ENCODE assay signal across 8 mouse cellular contexts in the genomic region with DNA sequence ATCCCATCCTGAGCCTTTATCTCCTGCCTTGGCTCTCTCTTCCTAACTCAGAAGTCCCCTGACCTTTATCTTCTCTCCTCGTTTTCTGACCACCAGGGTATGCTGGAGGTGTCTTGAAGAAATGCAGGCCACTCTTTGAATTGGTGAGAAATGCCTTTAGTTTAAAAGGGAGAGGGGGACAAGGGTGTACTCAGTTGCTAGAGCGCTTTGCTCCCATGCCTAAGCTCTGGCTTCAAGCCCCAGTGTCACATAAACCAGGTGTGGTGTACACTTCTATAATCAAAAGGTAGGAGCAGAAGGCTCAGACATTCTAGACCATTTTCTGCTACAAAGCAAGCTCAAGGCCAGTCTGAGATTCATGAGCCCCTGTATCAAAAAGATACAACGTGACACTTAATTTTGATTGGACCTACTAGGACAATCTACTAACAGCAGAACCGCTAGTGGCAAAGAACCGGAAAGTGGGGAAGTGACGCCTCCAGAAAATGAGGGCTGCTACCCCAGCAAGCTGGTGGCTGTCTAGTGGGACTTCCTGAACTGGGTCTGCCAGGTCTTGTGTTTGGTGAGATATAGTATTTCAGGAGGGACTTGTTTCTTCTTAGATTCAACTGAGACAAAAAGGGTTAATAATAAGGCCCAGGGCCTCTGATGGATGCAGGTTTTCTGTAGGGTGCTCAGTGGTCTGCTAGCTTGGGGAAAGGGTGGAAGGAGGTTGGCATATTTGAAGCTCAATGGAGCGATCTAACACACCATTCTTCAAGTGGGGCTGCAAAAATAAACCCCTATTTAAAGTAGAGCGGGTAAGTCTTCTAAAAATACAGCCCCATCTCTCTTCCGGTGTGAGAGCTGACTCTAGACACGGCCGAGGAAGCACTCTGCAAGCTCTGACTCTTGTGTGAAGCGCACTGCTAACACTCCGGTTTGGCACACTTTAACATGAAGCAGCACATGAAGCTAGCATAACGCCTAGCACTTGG.
A peak's percentile ranks its signal among the peaks of the same experiment; 100 is the strongest.
DNase-seq lines count a peak whose midpoint lies in the region; ATAC-seq and TF ChIP-seq lines count a peak whose summit lies in the region.

No protein-coding gene starts in this region.

- ATAC-seq in forebrain, embryonic 14.5 days = no peak
- ATAC-seq in liver, embryonic 15.5 days (ENCODE audit: insufficient read depth) = no peak

- TF ChIP-seq CTCF in left cerebral cortex, adult 2 months (IDR thresholded peaks at IDR 0.05) = no peak; the same call in none of the 2 replicates

- intact Hi-C loops in left cerebral cortex, adult 2 months (cut with DNase I) = loop anchor here (2.0 to 5.0 kb wide), 2 partner anchors 73 to 574 kb away; partner anchors contain the start of gene Eml4
- intact Hi-C loops in left cerebral cortex, postnatal 36 days (cut with DNase I) = loop anchor here (2.0 to 10.0 kb wide), 3 partner anchors 73 to 354 kb away; partner anchors contain the start of genes Cox7a2l, Eml4 and Kcng3
- intact Hi-C loops in left cerebral cortex, postnatal 14 days (cut with DNase I) = loop anchor here (5.0 to 10.0 kb wide), 3 partner anchors 74 to 237 kb away; partner anchors contain the start of genes Cox7a2l and Eml4

- H3K9me3 ChIP-seq in forebrain, embryonic 14.5 days (replicated peaks; ENCODE audit: control insufficient read depth, low read length) = no peaks in the 10 kb centered on the region
- H3K9me3 ChIP-seq in liver, embryonic 15.5 days (replicated peaks) = no peaks in the 10 kb centered on the region

- peaks cover 6% of the 10 kb centered on the region; the same call in 1 of the 2 replicates for H3K4me1 ChIP-seq in forebrain, embryonic 14.5 days (ENCODE audit: control insufficient read depth, insufficient read depth, low read length)
- peaks cover 29% of the 10 kb centered on the region for H3K4me1 ChIP-seq in liver, embryonic 15.5 days (replicated peaks)

- WGBS in forebrain, embryonic 14.5 days = 72% methylated on average over 14 of the region's 14 CpGs
- WGBS in liver, embryonic 15.5 days (ENCODE audit: insufficient replicate concordance) = 16% methylated on average over 14 of the region's 14 CpGs

- H3K4me3 ChIP-seq in left cerebral cortex, adult 2 months = no peak overlapping the region
- no peak overlapping the region for H3K4me3 ChIP-seq in forebrain, embryonic 14.5 days (ENCODE audit: low read depth, low read length)
- no peak overlapping the region for H3K4me3 ChIP-seq in liver, embryonic 15.5 days (replicated peaks)

- H3K27me3 ChIP-seq in forebrain, embryonic 14.5 days (replicated peaks; ENCODE audit: control insufficient read depth, insufficient read depth, low read length) = no peaks in the 10 kb centered on the region
- H3K27me3 ChIP-seq in liver, embryonic 15.5 days = peaks cover 58% of the 10 kb centered on the region

- no peak for DNase-seq in left cerebral cortex, adult 2 months (ENCODE audit: extremely low spot score in 1 of 2, low spot score in 2 of 2)
- DNase-seq in left cerebral cortex, postnatal 36 days (ENCODE audit: low spot score in 2 of 2) = no peak
- no peak for DNase-seq in forebrain, embryonic 14.5 days (ENCODE audit: low spot score)
- DNase-seq in spleen, postnatal 10 days (ENCODE audit: low spot score in 2 of 2) = peak; percentile 17 to 51
- DNase-seq in embryo, embryonic 9.5 days (ENCODE audit: extremely low spot score) = no peak
- DNase-seq in left cerebral cortex, postnatal 14 days (ENCODE audit: low spot score in 2 of 2) = no peak
- no peak for DNase-seq in left cerebral cortex, adult 9 months (ENCODE audit: low spot score in 2 of 2)

- H3K9ac ChIP-seq in forebrain, embryonic 14.5 days (ENCODE audit: low read length) = no peak overlapping the region; the same call in 1 of the 2 replicates
- no peak overlapping the region for H3K9ac ChIP-seq in liver, embryonic 15.5 days

- H3K4me2 ChIP-seq in forebrain, embryonic 14.5 days (ENCODE audit: low read length) = peak overlapping the region; percentile 37; the same call in 1 of the 2 replicates
- H3K4me2 ChIP-seq in liver, embryonic 15.5 days = peak overlapping the region; percentile 72

- H3K27ac ChIP-seq in left cerebral cortex, adult 2 months = peak overlapping the region; percentile 91
- H3K27ac ChIP-seq in forebrain, embryonic 14.5 days (ENCODE audit: low read depth, low read length) = no peak overlapping the region
- H3K27ac ChIP-seq in liver, embryonic 15.5 days (replicated peaks) = 0 out of 2 replicates have a peak overlapping the region, but pooled peaks have one; percentile 75

- H3K36me3 ChIP-seq in forebrain, embryonic 14.5 days (ENCODE audit: control insufficient read depth, insufficient read depth, low read length) = no peaks in the 10 kb centered on the region
- no peaks in the 10 kb centered on the region for H3K36me3 ChIP-seq in liver, embryonic 15.5 days (replicated peaks)

Comparison
In these comparisons a context has a peak if more than half of its experiments do, and no peak if none do; other contexts are left out.
1. DNase-seq: peak in spleen, postnatal 10 days (2 of 2); none in left cerebral cortex, adult 2 months (0 of 2), left cerebral cortex, postnatal 36 days (0 of 2), forebrain, embryonic 14.5 days (single experiment), embryo, embryonic 9.5 days (single experiment), left cerebral cortex, postnatal 14 days (0 of 2) and left cerebral cortex, adult 9 months (0 of 2).